Mouse (Mus musculus): ENCODE data around the gene Hus1b. TPM values are rescaled to one million over a fixed set of nuclear protein-coding genes. Genes with fewer than 3 reads are reported as not detected.

The Hus1b gene
- polyA plus RNA-seq, 1 experiment from 2014 or later = not detected

DNA sequence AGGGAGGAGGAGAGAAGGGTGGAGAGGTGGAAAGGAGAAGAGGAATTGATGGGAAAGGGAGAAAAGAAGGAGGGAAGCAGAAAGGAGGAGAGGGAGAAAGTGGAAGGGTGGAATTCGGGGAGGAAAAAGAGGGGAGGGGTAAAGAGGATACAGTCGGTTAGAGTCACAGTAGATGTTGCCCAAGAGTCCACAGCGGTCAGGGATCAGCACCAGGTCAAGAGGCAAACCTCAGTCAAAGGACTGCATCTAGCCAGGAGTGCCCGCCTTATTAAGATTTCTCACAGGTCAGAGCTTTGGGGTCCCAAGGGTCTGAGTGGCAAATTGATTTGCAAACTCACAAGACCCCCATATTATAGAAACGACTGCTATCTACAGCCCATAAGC, 26.7 kb upstream of the Hus1b start:
- no peaks in the 10 kb centered on the region for H3K27me3 ChIP-seq (replicated peaks; ENCODE audit: insufficient read depth, low read length)
- H3K4me3 ChIP-seq (ENCODE audit: low read depth, low read length) = peak overlapping the region; percentile 93
- H3K27ac ChIP-seq (ENCODE audit: low read length) = peak overlapping the region; percentile 88; the same call in 1 of the 2 replicates
- no peak for TF ChIP-seq CTCF (IDR thresholded peaks at IDR 0.05)
- TF ChIP-seq EP300 (IDR thresholded peaks at IDR 0.05) = no peak
- H3K4me1 ChIP-seq (ENCODE audit: insufficient read depth, low read depth, low read length) = 0 out of 2 replicates have a peak, but pooled peaks cover 3% of the 10 kb centered on the region
- 27% methylated on average over 5 of the region's 5 CpGs for WGBS
- peak overlapping the region; percentile 93 for H3K9ac ChIP-seq (replicated peaks; ENCODE audit: low read depth)
- H3K9me3 ChIP-seq (ENCODE audit: low read length) = no peaks in the 10 kb centered on the region
- ATAC-seq = peak; percentile 50; the same call in 1 of the 2 replicates
- DNase-seq (ENCODE audit: low spot score) = no peak
- H3K36me3 ChIP-seq (ENCODE audit: insufficient read depth, low read length) = no peaks in the 10 kb centered on the region
- H3K4me2 ChIP-seq (replicated peaks; ENCODE audit: low read depth, low read length) = peak overlapping the region; percentile 59

DNA sequence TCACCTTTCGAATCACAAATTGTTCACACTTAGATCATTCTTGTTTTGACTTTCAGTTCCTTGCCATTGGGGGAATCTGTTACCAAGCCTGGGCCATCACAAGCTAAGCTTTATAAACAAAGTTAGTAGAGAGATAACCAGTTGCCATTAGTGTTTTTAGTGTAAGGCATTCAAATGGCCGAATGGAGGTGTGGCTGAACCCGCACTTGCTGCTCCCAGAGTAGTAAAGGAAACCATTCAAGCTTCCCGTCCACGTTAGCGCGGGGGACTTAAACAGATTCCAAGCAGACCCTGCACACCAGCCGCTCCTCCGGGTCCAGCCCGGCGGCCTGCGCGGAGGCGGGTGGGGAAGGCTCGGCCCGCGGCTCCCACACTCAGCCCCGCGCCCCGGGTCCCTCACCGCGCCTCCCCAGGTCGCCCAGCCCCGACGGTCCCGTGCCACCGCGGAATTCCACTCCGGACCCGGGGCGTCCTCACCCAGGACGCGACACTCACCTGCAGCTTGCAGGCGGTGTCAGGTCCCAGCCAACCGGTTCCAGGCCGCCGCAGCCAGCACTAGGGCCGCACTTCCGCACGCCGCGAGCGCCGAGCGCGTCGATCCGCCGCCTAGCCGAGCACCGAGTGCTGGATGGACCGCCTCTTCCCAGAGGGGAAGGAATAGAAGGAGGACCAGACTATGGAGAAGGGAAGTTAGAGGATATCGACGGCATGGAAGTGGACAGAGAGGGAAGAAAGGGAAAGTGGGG, 26.1 kb upstream of the Hus1b start, which contains the start of the genes Exoc2 and Gm5447:
TSS of gene Exoc2 (minus strand) at position 593 of the 746 bp plus-strand sequence.
TSS of gene Gm5447 (plus strand) at position 704 of the 746 bp plus-strand sequence.
- H3K36me3 ChIP-seq (ENCODE audit: insufficient read depth, low read length) = no peaks in the 10 kb centered on the region

DNA sequence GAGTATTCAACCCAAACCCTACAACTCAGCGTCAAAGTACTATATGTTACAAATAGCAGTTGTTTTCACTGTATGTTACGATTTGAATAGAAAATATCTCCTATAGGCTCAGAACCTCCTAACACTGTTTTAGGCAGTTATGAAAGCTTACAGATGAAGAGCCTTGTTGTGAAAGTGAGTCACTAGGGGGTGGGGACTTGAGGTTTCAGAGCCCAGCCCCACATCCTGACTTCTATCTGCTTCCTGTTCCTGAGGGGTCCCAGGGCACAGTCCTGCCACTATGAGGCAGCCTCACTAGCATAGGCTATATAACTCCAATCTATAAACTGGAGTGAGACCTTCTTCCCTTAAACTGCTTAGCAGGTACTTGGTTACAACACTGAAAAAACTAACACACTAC, 24.5 kb upstream of the Hus1b start:
- no peaks in the 10 kb centered on the region for H3K36me3 ChIP-seq (ENCODE audit: insufficient read depth, low read length)
- no peak for ATAC-seq
- H3K4me2 ChIP-seq (replicated peaks; ENCODE audit: low read depth, low read length) = no peak overlapping the region
- TF ChIP-seq EP300 (IDR thresholded peaks at IDR 0.05) (no peak), CTCF (IDR thresholded peaks at IDR 0.05) (0 out of 2 replicates have a peak, but pooled peaks have one; percentile 13)
- H3K9me3 ChIP-seq (ENCODE audit: low read length) = no peaks in the 10 kb centered on the region
- no peak overlapping the region for H3K9ac ChIP-seq (replicated peaks; ENCODE audit: low read depth)
- peak; percentile 66 for DNase-seq (ENCODE audit: low spot score)
- no peak overlapping the region for H3K4me3 ChIP-seq (ENCODE audit: low read depth, low read length)
- no peaks in the 10 kb centered on the region for H3K27me3 ChIP-seq (replicated peaks; ENCODE audit: insufficient read depth, low read length)
- no peak overlapping the region for H3K27ac ChIP-seq (ENCODE audit: low read length)
- WGBS = 74% methylated on average over 2 of the region's 2 CpGs
- H3K4me1 ChIP-seq (ENCODE audit: insufficient read depth, low read depth, low read length) = 0 out of 2 replicates have a peak, but pooled peaks cover 3% of the 10 kb centered on the region

More for the DNA sequence above, 26.1 kb upstream of the Hus1b start, which contains the start of the genes Exoc2 and Gm5447:
- H3K4me1 ChIP-seq (ENCODE audit: insufficient read depth, low read depth, low read length) = 0 out of 2 replicates have a peak, but pooled peaks cover 3% of the 10 kb centered on the region
- WGBS = 4% methylated on average over 45 of the region's 54 CpGs
- peak within 1 kb of the TSS; percentile 93 for H3K9ac ChIP-seq (replicated peaks; ENCODE audit: low read depth)
- H3K27me3 ChIP-seq (replicated peaks; ENCODE audit: insufficient read depth, low read length) = no peaks in the 10 kb centered on the region
- DNase-seq (ENCODE audit: low spot score) = peak; percentile 91
- TF ChIP-seq CTCF (IDR thresholded peaks at IDR 0.05) (0 out of 2 replicates have a peak, but pooled peaks have one; percentile 13), EP300 (IDR thresholded peaks at IDR 0.05) (no peak)
- H3K4me2 ChIP-seq (replicated peaks; ENCODE audit: low read depth, low read length) = peak within 1 kb of the TSS; percentile 59
- ATAC-seq = peak; percentile 98
- peak within 1 kb of the TSS; percentile 88 for H3K27ac ChIP-seq (ENCODE audit: low read length)
- peak within 1 kb of the TSS; percentile 93 for H3K4me3 ChIP-seq (ENCODE audit: low read depth, low read length)
- no peaks in the 10 kb centered on the region for H3K9me3 ChIP-seq (ENCODE audit: low read length)

DNA sequence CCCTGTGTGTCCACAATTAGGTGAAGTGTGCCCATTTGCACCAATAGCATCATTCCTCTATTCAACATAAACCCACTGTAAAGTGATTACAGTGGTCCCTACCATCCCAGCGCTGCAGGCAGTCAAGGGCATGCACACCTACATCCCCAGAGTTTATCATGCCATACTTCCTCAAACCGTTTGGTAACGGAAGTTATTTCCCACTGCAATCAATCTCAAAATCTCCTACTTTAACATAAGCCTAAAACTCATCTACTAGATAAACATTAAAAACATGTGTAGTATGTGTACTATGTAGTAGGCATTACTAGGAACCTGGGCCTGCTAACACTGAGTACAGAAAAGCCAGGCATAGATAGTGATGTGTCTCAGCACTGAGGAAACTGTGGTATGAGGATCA, 23.5 kb upstream of the Hus1b start:
- Histone ChIP-seq H3K9me3 (ENCODE audit: low read length) (no peaks in the 10 kb centered on the region), H3K36me3 (ENCODE audit: insufficient read depth, low read length) (no peaks in the 10 kb centered on the region), H3K27me3 (replicated peaks; ENCODE audit: insufficient read depth, low read length) (no peaks in the 10 kb centered on the region), H3K9ac (replicated peaks; ENCODE audit: low read depth) (no peak overlapping the region), H3K4me1 (ENCODE audit: insufficient read depth, low read depth, low read length) (0 out of 2 replicates have a peak, but pooled peaks cover 6% of the 10 kb centered on the region), H3K27ac (ENCODE audit: low read length) (no peak overlapping the region), H3K4me2 (replicated peaks; ENCODE audit: low read depth, low read length) (no peak overlapping the region), H3K4me3 (ENCODE audit: low read depth, low read length) (no peak overlapping the region)
- WGBS = 66% methylated on average over 3 of the region's 3 CpGs
- DNase-seq (ENCODE audit: low spot score) (no peak), ATAC-seq (no peak)
- TF ChIP-seq EP300 (IDR thresholded peaks at IDR 0.05) (no peak), CTCF (IDR thresholded peaks at IDR 0.05) (no peak)

DNA sequence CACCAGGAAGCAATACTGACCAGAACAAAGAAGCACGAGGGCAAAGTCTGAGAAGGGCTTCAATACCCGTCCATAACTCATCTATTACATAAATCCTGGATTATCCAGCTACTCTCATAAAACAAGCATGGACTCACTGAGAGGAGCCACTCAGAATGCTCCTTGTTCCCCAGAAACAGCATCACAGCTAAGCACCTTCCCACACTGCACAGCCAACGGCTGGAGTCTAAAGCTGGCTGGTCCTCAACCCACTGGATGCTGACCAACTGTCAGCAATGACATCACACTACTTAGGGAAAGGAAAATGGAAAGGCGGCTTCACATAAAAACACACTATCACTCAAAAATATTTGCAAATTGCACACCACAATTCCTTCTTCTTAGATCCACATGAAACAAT, 20.8 kb upstream of the Hus1b start:
- ATAC-seq (no peak), DNase-seq (ENCODE audit: low spot score) (no peak)
- Histone ChIP-seq H3K4me3 (ENCODE audit: low read depth, low read length) (no peak overlapping the region), H3K9ac (replicated peaks; ENCODE audit: low read depth) (no peak overlapping the region), H3K27ac (ENCODE audit: low read length) (no peak overlapping the region), H3K4me1 (ENCODE audit: insufficient read depth, low read depth, low read length) (0 out of 2 replicates have a peak, but pooled peaks cover 3% of the 10 kb centered on the region), H3K27me3 (replicated peaks; ENCODE audit: insufficient read depth, low read length) (no peaks in the 10 kb centered on the region), H3K36me3 (ENCODE audit: insufficient read depth, low read length) (no peaks in the 10 kb centered on the region), H3K9me3 (ENCODE audit: low read length) (no peaks in the 10 kb centered on the region), H3K4me2 (replicated peaks; ENCODE audit: low read depth, low read length) (no peak overlapping the region)
- 50% methylated on average over 4 of the region's 4 CpGs for WGBS
- TF ChIP-seq EP300 (IDR thresholded peaks at IDR 0.05) (no peak), CTCF (IDR thresholded peaks at IDR 0.05) (no peak)

DNA sequence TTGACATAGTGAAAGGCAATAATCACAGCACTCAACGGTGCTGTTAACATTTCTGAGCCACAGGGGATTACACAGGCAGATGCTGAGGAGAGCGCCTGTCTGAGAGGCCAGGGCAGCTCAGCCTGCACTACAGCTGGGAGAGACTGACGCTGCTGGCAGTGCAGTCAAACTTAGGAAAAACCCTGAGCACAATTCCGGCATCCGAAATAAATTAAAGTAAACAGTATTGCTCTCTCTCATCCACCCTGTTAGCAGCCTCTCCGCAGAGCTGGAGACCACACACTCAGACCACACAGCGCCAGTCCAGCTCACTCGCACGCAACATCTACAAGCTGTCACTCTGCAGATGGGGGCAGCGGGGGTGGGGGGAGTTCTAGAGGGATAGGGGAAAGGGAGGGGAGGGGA, 18.9 kb upstream of the Hus1b start:
- peak; percentile 44 for DNase-seq (ENCODE audit: low spot score)
- no peaks in the 10 kb centered on the region for H3K27me3 ChIP-seq (replicated peaks; ENCODE audit: insufficient read depth, low read length)
- peak; percentile 58 for ATAC-seq
- 28% methylated on average over 10 of the region's 10 CpGs for WGBS
- H3K9me3 ChIP-seq (ENCODE audit: low read length) = no peaks in the 10 kb centered on the region
- no peaks in the 10 kb centered on the region for H3K36me3 ChIP-seq (ENCODE audit: insufficient read depth, low read length)
- 0 out of 2 replicates have a peak overlapping the region, but pooled peaks have one; percentile 3 for H3K27ac ChIP-seq (ENCODE audit: low read length)
- TF ChIP-seq EP300 (IDR thresholded peaks at IDR 0.05) = no peak
- no peak for TF ChIP-seq CTCF (IDR thresholded peaks at IDR 0.05)
- 0 out of 2 replicates have a peak overlapping the region, but pooled peaks have one; percentile 8 for H3K4me2 ChIP-seq (replicated peaks; ENCODE audit: low read depth, low read length)
- 0 out of 2 replicates have a peak, but pooled peaks cover 3% of the 10 kb centered on the region for H3K4me1 ChIP-seq (ENCODE audit: insufficient read depth, low read depth, low read length)
- no peak overlapping the region for H3K9ac ChIP-seq (replicated peaks; ENCODE audit: low read depth)
- no peak overlapping the region for H3K4me3 ChIP-seq (ENCODE audit: low read depth, low read length)
